8 mouse cellular contexts compared by ENCODE assay signal in genomic region chr19:59208475-59208874, GRCm38 (mm10). TPM values are rescaled to one million over a fixed set of nuclear protein-coding genes. Genes with fewer than 3 reads are reported as not detected.
DNase-seq lines count a peak whose midpoint lies in the region; ATAC-seq lines count a peak whose summit lies in the region.

No protein-coding gene starts in this region.

- WGBS in heart, embryonic 11.5 days (ENCODE audit: insufficient replicate concordance): 20% methylated on average over 5 of the region's 5 CpGs

- H3K9me3 ChIP-seq in heart, embryonic 11.5 days (replicated peaks; ENCODE audit: control insufficient read depth, low read length): no peaks in the 10 kb centered on the region

- H3K27ac ChIP-seq in heart, embryonic 11.5 days (ENCODE audit: low read depth, low read length): no peak overlapping the region

- H3K27me3 ChIP-seq in heart, embryonic 11.5 days (ENCODE audit: control insufficient read depth, insufficient read depth, low read length): peaks cover 9% of the 10 kb centered on the region; the same call in 1 of the 2 replicates

- peak; percentile 40 for DNase-seq in heart, adult 8-10 months (ENCODE audit: low spot score)
- peak; percentile 68 to 69 for DNase-seq in adrenal gland, adult 18-20 months (ENCODE audit: low spot score in 2 of 2)
- DNase-seq in embryo, embryonic 10 days (ENCODE audit: low spot score): peak; percentile 63
- DNase-seq in layer of hippocampus, postnatal 10 days (ENCODE audit: low spot score in 2 of 2): peak; percentile 87
- peak; percentile 21 to 35 for DNase-seq in spleen, postnatal 36 days (ENCODE audit: low spot score in 2 of 2)

- H3K4me2 ChIP-seq in heart, embryonic 11.5 days: no peak overlapping the region

- no peak overlapping the region for H3K4me3 ChIP-seq in heart, embryonic 11.5 days (ENCODE audit: low read depth, low read length)

- H3K9ac ChIP-seq in heart, embryonic 11.5 days (ENCODE audit: low read depth, low read length): no peak overlapping the region

- peaks cover 4% of the 10 kb centered on the region; the same call in 1 of the 2 replicates for H3K4me1 ChIP-seq in heart, embryonic 11.5 days (ENCODE audit: control insufficient read depth, insufficient read depth, low read length)

- no peak for ATAC-seq in heart, embryonic 11.5 days (replicated peaks; ENCODE audit: insufficient number of reproducible peaks, low FRiP score, low TSS enrichment)
- ATAC-seq in granulocyte monocyte progenitor cell, adult 5-6 weeks (replicated peaks; ENCODE audit: poor library complexity, severe bottlenecking): peak; percentile 67
- peak; percentile 84 for ATAC-seq in megakaryocyte progenitor cell, adult 5-6 weeks (replicated peaks; ENCODE audit: poor library complexity)

- H3K36me3 ChIP-seq in heart, embryonic 11.5 days (ENCODE audit: control insufficient read depth, insufficient read depth, low read length): no peaks in the 10 kb centered on the region

RNA-seq across cellular contexts. Expression of gene Kcnk18, which starts 10.5 kb away (rescaled TPM):
- not detected for total RNA-seq in heart, adult 8-10 months (2022)
- polyA plus RNA-seq in heart, embryonic 11.5 days (2014; fragmentation: Nextera tagmentation; extraction: Ambion mirVana): not detected in 2 replicates
- total RNA-seq in adrenal gland, adult 18-20 months (2021): not detected
- not detected in 2 replicates for total RNA-seq in granulocyte monocyte progenitor cell, adult 5-6 weeks (2014; fragmentation: Nextera tagmentation)
- not detected in 2 replicates for total RNA-seq in granulocyte monocyte progenitor cell, adult 5-6 weeks (2017)
- not detected for total RNA-seq in layer of hippocampus, postnatal 10 days (2021)
- total RNA-seq in megakaryocyte progenitor cell, adult 5-6 weeks (2015): not detected in 2 replicates
- total RNA-seq in megakaryocyte progenitor cell, adult 5-6 weeks (2017): not detected in 2 replicates

RNA-seq across cellular contexts. Expression of gene Vax1, which starts 38.6 kb away (rescaled TPM):
- not detected for total RNA-seq in heart, adult 8-10 months (2022)
- not detected in 2 replicates for polyA plus RNA-seq in heart, embryonic 11.5 days (2014; fragmentation: Nextera tagmentation; extraction: Ambion mirVana)
- total RNA-seq in adrenal gland, adult 18-20 months (2021): not detected
- not detected in 2 replicates for total RNA-seq in granulocyte monocyte progenitor cell, adult 5-6 weeks (2014; fragmentation: Nextera tagmentation)
- not detected in 2 replicates for total RNA-seq in granulocyte monocyte progenitor cell, adult 5-6 weeks (2017)
- total RNA-seq in layer of hippocampus, postnatal 10 days (2021): 1 to 10 TPM; 1.7 to 2.9 TPM
- total RNA-seq in megakaryocyte progenitor cell, adult 5-6 weeks (2015): not detected in 2 replicates
- total RNA-seq in megakaryocyte progenitor cell, adult 5-6 weeks (2017): not detected in 2 replicates

RNA-seq across cellular contexts. Expression of gene Slc18a2, which starts 52.2 kb away (rescaled TPM):
- under 1 TPM; 0.69 to 0.97 (median 0.92) TPM for total RNA-seq in heart, adult 8-10 months (2022)
- polyA plus RNA-seq in heart, embryonic 11.5 days (2014; fragmentation: Nextera tagmentation; extraction: Ambion mirVana): 9.2 and 10.3 TPM in 2 replicates
- 10 to 100 TPM; 11.4 to 20.1 TPM for total RNA-seq in adrenal gland, adult 18-20 months (2021)
- 8.7 and 9.6 TPM in 2 replicates for total RNA-seq in granulocyte monocyte progenitor cell, adult 5-6 weeks (2014; fragmentation: Nextera tagmentation)
- 3.7 TPM in 2 replicates for total RNA-seq in granulocyte monocyte progenitor cell, adult 5-6 weeks (2017)
- 1 to 10 TPM; 6.8 to 8.2 TPM for total RNA-seq in layer of hippocampus, postnatal 10 days (2021)
- total RNA-seq in megakaryocyte progenitor cell, adult 5-6 weeks (2015): 4.6 and 9.5 TPM in 2 replicates
- 2.2 and 3.8 TPM in 2 replicates for total RNA-seq in megakaryocyte progenitor cell, adult 5-6 weeks (2017)

Comparison
In these comparisons a context has a peak if more than half of its experiments do, and no peak if none do; other contexts are left out.
1. DNase-seq: peak in every context shown above with its lines; median percentile 87 in layer of hippocampus, postnatal 10 days; 68 in adrenal gland, adult 18-20 months; 63 in embryo, embryonic 10 days; 40 in heart, adult 8-10 months; 28 in spleen, postnatal 36 days.